Mouse (Mus musculus) frontal cortex, adult 2 months (tissue): ENCODE measurements at regions not wholly inside any gene's neighbourhood (a gene's known extent, or its start where the extent isn't known, plus 50 kb on each side); places are given as distances from the start of the nearest gene placed in this dataset.
"Not testable (repeated sequence)": the region's sequence is repeated elsewhere in the genome, so short reads cannot be mapped to it uniquely, and the experiment has no call there.

Experiments used
- DNase-seq, 2 experiments: peaks; one replicate each; pipeline ENCODE4 v3.0.0; 2022; ENCODE audit warnings: low spot score in 1 of 2; ENCODE audit errors: extremely low spot score in 1 of 2

- no peak for DNase-seq
Measured at GRCm38 (mm10) chr3:117119576-117119975, 150.8 kb upstream of the Palmd start.

- peak in 1 of 2 experiments; percentile 10 for DNase-seq
Measured at GRCm38 (mm10) chr3:117117838-117118237, 149.1 kb upstream of the Palmd start.

DNA sequence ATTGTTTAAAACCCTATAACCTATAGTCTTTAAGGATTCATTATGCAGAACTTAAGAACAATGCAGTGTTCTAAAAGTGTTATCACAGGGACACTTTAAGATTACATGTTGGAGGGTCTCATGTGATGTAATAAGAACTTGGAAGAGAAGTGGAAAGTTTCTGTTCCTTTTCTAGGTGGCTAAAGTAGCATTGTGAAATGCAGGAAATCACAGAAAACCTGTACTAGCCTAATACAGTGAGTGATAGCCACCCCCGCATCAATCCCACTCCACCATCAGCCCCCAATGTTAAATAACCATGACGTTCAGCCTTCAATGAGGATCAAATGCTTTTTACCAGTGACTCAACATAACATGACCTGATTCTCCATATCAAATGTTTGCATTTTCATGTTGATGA lies 147.4 kb upstream of the Palmd start:
- no peak for DNase-seq

DNA sequence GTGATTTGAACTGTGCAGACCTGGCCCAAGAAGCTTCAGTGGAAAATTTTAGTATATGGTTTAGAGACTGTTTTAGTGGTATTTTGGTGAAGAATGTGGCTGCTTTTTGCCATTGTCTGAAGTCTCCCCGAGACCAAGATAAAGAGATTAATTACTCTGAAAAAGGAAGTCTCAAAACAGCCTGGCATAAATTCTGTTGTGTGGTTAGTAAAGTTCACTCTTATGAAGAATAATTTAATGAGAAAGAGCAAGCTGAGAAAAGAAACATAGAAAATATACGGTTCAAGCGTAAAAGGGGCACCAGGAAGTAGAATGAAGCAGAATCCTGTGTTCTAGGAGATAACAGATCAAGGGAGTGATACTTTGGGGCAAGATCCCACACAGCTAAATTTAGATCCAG lies 144.0 kb upstream of the Palmd start:
- no peak for DNase-seq

DNA sequence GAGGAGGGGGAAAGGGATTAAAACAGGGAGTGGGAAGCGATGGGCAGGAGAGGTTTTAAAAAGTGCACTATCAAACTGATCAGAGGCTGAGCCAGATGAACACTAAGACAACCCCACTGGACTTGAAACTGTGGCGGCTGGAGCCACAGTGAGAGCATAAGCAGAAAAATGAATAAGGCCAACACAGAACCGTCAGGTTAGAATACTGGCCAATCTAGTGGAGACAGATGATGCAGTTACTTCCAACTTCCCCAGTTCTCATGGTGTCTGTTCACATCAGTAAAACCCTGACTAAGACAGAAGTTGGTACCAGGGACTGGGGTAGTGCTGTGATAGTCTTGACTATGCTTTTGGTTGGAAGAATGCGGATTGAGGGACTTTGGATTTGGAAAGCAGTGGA lies 143.5 kb upstream of the Palmd start:
- no peak for DNase-seq

GRCm38 (mm10) chr3:117108966-117109700 lies 140.3 kb upstream of the Palmd start:
- no peak for DNase-seq

DNA sequence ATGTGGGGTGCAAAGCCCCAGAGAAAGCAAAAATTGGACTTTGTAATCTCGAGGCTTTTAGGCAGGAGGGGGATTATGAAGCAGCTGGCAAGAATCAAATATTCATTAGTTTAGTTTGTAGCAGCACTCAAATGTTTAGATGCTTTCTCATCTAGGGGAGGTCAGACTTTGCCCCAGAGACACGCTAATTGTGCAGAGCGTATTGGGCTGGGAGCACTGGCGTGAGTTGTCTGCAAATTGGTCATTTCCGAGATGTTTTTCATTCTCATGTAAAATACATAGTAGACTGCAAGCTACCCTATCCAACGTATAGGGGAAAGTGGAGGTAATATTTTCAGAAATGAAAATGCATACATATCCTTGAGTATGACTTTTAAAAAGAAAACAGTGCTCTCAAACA lies 139.2 kb upstream of the Palmd start:
- DNase-seq: no peak

DNA sequence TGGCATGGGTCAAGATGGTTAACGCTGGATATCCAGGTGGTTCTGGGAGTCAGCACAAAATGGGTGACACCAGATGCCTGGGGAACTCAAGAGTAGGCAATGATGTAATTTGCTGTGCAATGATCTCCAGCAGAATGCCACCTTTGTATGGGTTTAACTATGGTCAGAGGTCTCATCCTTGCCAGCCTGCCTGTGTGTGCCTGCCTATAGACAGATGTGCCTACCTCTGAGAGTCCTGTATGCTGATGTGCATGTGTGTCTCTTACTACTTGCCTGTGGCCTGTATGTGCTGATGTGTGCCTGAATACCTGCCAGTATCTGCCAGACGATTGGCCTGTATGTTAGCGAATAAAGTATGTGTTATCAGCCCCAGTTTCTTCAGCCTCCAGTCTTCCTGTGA lies 138.6 kb upstream of the Palmd start:
- DNase-seq: no peak

GRCm38 (mm10) chr3:117087646-117088045 lies 118.9 kb upstream of the Palmd start:
- DNase-seq: peak; percentile 9 to 53

DNA sequence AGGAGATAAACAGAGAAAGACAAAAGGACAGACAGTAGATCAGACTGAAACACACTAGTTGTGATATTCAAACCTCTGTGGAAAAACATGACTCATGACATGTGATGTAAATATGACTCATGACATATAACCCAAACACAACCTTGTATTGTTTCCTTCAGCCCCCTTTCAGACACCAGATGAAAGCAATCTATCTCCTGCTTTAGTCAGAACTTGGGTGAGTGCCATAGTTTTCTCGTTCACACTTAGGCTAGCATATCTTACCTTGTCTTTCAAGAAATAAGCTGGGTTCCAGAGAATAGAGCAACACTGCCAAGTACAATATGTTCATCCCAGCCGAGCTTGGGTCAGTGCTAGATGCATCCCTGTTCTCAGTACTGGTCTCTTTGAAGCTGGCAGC lies 107.9 kb upstream of the Palmd start:
- no peak for DNase-seq

GRCm38 (mm10) chr3:117073399-117073798 lies 104.6 kb upstream of the Palmd start:
- DNase-seq: no peak

- no peak for DNase-seq
Measured at GRCm38 (mm10) chr3:117072998-117073397, 104.2 kb upstream of the Palmd start.

GRCm38 (mm10) chr3:117071851-117072250 lies 103.1 kb upstream of the Palmd start:
- no peak for DNase-seq

DNA sequence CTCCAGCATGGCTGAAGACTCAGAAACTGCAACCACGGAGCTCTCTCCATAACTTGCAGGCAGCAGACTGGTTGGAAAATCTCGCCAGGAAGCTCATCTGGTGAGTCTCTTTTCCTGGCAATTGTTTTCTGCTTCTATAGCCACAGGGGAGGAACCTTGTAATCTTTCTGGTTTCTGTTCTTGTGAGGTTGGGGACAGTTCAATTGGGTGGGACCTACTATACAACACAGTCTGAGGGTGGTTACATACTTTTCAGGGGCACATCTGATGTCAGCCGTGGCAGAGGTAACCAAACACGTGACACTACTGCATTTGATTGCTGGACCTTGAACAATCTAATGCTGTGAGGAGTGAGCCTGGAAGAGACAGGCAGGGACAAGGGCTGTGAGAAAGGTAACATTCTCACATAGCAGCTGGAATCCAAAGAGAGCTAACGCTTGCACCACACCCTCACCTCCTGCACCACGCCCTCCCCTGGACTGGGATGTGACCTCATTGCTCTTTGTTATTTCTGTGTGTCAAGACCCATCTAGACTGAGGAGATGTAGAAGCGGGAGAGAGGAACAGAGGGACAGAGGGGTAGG lies 98.8 kb upstream of the Palmd start:
- DNase-seq: no peak

DNA sequence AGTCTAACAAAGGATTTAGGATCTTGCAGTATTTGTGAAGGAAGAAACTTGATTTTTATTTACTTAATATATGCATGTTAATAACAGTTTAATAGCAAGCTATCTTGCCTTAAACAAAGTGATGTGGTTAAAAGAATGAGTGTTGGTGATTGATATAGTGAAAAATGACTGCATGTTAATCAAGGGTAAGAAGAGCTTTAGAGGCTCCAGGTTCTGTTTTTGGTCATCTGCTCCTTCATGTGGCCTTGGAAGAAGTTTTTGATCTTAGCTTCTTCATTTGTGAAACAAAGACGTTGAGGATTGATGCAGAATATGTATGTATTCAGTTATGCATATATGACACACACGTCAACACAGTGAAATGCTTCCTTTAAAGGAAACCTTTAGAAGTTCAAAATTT lies 97.1 kb upstream of the Palmd start:
- no peak for DNase-seq

DNA sequence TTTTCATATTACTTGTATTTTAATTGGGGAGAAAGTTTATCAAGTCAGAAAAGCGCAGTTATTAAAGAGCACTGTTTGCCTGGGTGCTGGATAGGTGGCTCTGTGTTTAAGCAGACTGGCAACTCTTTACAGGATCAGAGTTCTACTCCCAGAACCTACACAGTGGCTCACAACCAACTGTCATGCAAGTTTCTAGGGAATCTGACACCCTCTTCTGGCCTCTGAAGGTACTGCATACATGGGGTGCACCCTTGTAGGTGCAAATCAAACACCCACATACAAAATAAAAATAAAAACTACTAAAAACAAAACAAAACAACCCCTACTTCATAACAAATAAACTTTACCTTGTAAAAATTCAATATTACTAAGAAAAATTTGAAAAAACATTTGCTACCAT lies 93.0 kb upstream of the Palmd start:
- DNase-seq: no peak

- DNase-seq: no peak
Measured at GRCm38 (mm10) chr3:117061182-117061581, 92.4 kb upstream of the Palmd start.

GRCm38 (mm10) chr3:117054711-117055110 lies 85.9 kb upstream of the Palmd start:
- not testable (repeated sequence) for DNase-seq

DNA sequence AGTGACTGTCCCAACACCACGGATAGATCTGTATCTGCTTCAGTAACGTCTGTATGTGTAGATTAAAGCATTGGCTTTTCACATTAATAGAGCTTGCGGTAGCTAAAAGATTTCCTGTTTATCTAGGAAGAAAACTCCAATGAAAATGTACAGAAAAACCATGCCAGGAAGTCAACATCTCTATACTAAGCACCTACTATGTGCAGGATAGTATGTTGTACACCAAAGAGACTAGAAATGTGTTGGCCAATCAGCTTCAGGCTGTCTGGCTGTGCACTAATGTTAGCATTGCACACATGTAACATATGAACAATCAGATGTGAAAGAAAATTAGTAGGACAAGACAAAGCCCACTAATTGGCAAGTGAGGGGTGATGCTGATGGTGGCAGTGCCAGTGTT lies 82.6 kb upstream of the Palmd start:
- DNase-seq: no peak

- no peak for DNase-seq
Measured at GRCm38 (mm10) chr3:117050909-117051308, 82.1 kb upstream of the Palmd start.

DNA sequence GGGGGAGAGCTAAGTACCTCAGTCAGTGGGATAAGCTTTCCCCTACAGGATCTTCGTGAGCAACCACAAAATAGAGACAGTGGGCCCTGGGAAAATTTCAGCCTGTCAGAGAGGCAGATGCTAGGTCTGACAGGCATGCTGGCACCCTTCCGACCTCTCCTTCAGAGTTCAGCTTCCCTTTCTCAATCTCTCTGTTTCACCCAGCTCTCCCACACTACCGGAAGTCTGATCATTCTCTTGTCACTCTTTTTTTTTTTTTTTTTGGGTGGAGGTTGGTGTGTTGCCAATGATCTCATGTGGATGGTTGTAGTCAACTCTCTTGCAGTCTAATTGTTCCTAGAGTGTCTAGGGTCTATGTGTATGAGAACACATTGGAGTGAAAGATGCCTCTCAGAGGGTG lies 80.6 kb upstream of the Palmd start:
- no peak for DNase-seq

DNA sequence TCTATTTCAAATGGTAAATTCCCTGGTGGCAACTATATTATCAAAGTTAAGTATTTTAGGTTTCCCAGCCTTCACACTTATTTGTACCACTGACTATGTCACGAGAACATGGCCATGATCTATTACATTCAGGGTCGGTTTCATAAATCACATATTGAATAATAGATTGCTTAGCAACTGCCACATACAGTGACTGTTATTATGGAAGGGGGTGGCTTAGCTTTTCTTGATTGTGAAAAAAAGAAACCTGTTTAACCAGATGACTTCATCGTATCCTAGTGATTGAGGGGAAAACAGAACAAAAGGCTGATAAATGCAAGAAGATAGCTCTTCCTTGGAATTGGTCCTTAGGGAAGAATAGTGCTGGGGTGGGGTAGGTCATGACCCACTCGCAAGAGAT lies 76.0 kb upstream of the Palmd start:
- DNase-seq: no peak

DNA sequence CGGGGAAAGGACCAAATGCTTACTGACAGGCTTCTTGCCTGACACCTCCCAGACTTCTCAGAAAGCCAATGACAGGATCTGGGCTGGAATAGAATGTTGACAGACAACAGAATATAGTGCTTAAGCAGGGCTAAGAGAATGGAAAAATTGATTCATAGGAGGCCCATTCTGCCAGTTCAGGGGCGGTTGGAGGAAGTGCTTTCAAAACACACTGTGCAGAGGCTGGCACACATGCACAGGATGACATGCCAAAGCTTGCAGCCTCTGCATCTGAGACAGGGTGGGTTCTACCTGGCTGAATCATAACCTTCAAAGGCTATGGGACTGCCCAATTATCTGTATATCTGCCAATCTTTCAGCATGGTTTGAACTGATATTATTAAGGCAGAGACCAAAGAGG lies 75.5 kb upstream of the Palmd start:
- no peak for DNase-seq
